Mouse (Mus musculus): ENCODE measurements around the gene Pycr2. TPM values are rescaled to one million over a fixed set of nuclear protein-coding genes. Genes with fewer than 3 reads are reported as not detected.
A peak's percentile ranks its signal among the peaks of the same experiment; 100 is the strongest.

Pycr2 gene
- 21.8 and 23.2 TPM in 2 replicates for polyA plus RNA-seq (2012; rRNA removed)

- WGBS, result under 1% methylated on average over 52 of the region's 52 CpGs
- no peaks in the 10 kb centered on the region for H3K27me3 ChIP-seq (ENCODE audit: control insufficient read depth, insufficient read depth, low read length)
- H3K4me3 ChIP-seq (ENCODE audit: low read depth, low read length), result peak within 1 kb of the TSS; percentile 70
- H3K27ac ChIP-seq (ENCODE audit: insufficient read depth, low read depth, low read length), result peak within 1 kb of the TSS; percentile 70
- no peaks in the 10 kb centered on the region; the same call in 1 of the 2 replicates for H3K4me1 ChIP-seq (ENCODE audit: control insufficient read depth, insufficient read depth, insufficient read length, low read length)
- TF ChIP-seq CTCF (IDR thresholded peaks at IDR 0.05; ENCODE audit: extremely low read depth, insufficient read length, insufficient replicate concordance, low read depth, low read length) (no peak), POLR2A (IDR thresholded peaks at IDR 0.05; ENCODE audit: low read depth, low read length) (peak; percentile 58; the same call in 1 of the 2 replicates)
- peaks cover 9% of the 10 kb centered on the region for H3K36me3 ChIP-seq (ENCODE audit: control insufficient read depth, insufficient read depth, low read length)
Measured at GRCm38 (mm10) chr1:180904039-180904814, at the start of gene Pycr2. TSS of gene Pycr2 (plus strand) at chr1:180904293.

GRCm38 (mm10) chr1:180858763-180859162 is 45.3 kb upstream of the Pycr2 start:
- H3K4me3 ChIP-seq (ENCODE audit: low read depth, low read length), result no peak overlapping the region
- no peaks in the 10 kb centered on the region for H3K27me3 ChIP-seq (ENCODE audit: control insufficient read depth, insufficient read depth, low read length)
- no peak overlapping the region for H3K27ac ChIP-seq (ENCODE audit: insufficient read depth, low read depth, low read length)
- no peak for TF ChIP-seq CTCF (IDR thresholded peaks at IDR 0.05; ENCODE audit: extremely low read depth, insufficient read length, insufficient replicate concordance, low read depth, low read length)
- no peak for TF ChIP-seq POLR2A (IDR thresholded peaks at IDR 0.05; ENCODE audit: low read depth, low read length)
- no peaks in the 10 kb centered on the region for H3K4me1 ChIP-seq (ENCODE audit: control insufficient read depth, insufficient read depth, insufficient read length, low read length)
- H3K36me3 ChIP-seq (ENCODE audit: control insufficient read depth, insufficient read depth, low read length), result peaks cover 48% of the 10 kb centered on the region

- H3K4me3 ChIP-seq (ENCODE audit: low read depth, low read length), result no peak overlapping the region
- no peaks in the 10 kb centered on the region for H3K27me3 ChIP-seq (ENCODE audit: control insufficient read depth, insufficient read depth, low read length)
- TF ChIP-seq POLR2A (IDR thresholded peaks at IDR 0.05; ENCODE audit: low read depth, low read length), result no peak
- no peak for TF ChIP-seq CTCF (IDR thresholded peaks at IDR 0.05; ENCODE audit: extremely low read depth, insufficient read length, insufficient replicate concordance, low read depth, low read length)
- 81% methylated on average over 6 of the region's 6 CpGs for WGBS
- no peaks in the 10 kb centered on the region for H3K4me1 ChIP-seq (ENCODE audit: control insufficient read depth, insufficient read depth, insufficient read length, low read length)
- no peak overlapping the region for H3K27ac ChIP-seq (ENCODE audit: insufficient read depth, low read depth, low read length)
- peaks cover 50% of the 10 kb centered on the region for H3K36me3 ChIP-seq (ENCODE audit: control insufficient read depth, insufficient read depth, low read length)
Measured at GRCm38 (mm10) chr1:180860030-180860429, 44.1 kb upstream of the Pycr2 start.

DNA sequence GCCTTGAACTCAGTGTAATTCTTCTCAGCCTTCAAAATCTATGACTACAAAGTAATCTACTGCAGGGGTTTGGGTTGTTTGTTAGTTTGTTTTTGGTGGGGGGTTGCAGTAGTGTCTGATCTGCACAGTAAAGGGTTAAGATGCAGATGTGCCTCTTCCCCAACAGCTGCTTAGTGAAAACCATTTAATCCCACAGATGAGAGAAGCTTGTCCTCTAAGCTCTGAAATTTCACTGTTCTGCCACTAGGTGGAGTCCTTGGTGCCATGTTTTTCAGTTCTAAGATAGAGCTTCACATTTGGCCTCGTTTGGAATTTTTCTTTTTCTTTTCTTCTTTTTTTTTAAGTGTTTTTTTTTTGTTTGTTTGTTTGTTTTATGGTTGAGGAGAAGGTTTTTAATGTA is 40.5 kb upstream of the Pycr2 start:
- no peaks in the 10 kb centered on the region for H3K4me1 ChIP-seq (ENCODE audit: control insufficient read depth, insufficient read depth, insufficient read length, low read length)
- WGBS, result 5% methylated on average over 1 of the region's 1 CpGs
- H3K27me3 ChIP-seq (ENCODE audit: control insufficient read depth, insufficient read depth, low read length), result no peaks in the 10 kb centered on the region
- peaks cover 49% of the 10 kb centered on the region for H3K36me3 ChIP-seq (ENCODE audit: control insufficient read depth, insufficient read depth, low read length)
- no peak overlapping the region for H3K27ac ChIP-seq (ENCODE audit: insufficient read depth, low read depth, low read length)
- no peak for TF ChIP-seq POLR2A (IDR thresholded peaks at IDR 0.05; ENCODE audit: low read depth, low read length)
- TF ChIP-seq CTCF (IDR thresholded peaks at IDR 0.05; ENCODE audit: extremely low read depth, insufficient read length, insufficient replicate concordance, low read depth, low read length), result no peak
- no peak overlapping the region for H3K4me3 ChIP-seq (ENCODE audit: low read depth, low read length)

DNA sequence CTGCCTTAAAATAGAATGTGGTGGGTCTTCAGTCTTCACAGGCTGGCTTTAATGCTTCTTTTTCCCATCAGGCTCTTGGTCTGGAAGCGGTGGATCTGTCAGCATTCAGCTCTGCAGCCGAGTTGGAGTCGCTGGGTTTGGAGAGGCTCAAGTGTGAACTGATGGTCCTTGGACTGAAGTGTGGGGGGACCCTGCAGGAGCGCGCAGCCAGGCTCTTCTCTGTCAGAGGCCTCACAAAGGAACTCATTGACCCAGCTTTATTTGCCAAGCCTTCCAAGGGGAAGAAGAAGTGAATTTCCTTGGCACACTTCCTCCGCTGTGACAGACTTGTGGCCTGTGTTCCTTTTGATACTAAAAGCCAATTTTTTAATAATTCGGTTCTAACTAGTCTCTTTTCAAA is 38.1 kb upstream of the Pycr2 start:
- H3K27me3 ChIP-seq (ENCODE audit: control insufficient read depth, insufficient read depth, low read length), result no peaks in the 10 kb centered on the region
- no peak overlapping the region for H3K27ac ChIP-seq (ENCODE audit: insufficient read depth, low read depth, low read length)
- 89% methylated on average over 7 of the region's 7 CpGs for WGBS
- H3K4me1 ChIP-seq (ENCODE audit: control insufficient read depth, insufficient read depth, insufficient read length, low read length), result no peaks in the 10 kb centered on the region
- no peak overlapping the region for H3K4me3 ChIP-seq (ENCODE audit: low read depth, low read length)
- no peak for TF ChIP-seq POLR2A (IDR thresholded peaks at IDR 0.05; ENCODE audit: low read depth, low read length)
- no peak for TF ChIP-seq CTCF (IDR thresholded peaks at IDR 0.05; ENCODE audit: extremely low read depth, insufficient read length, insufficient replicate concordance, low read depth, low read length)
- H3K36me3 ChIP-seq (ENCODE audit: control insufficient read depth, insufficient read depth, low read length), result peaks cover 38% of the 10 kb centered on the region

DNA sequence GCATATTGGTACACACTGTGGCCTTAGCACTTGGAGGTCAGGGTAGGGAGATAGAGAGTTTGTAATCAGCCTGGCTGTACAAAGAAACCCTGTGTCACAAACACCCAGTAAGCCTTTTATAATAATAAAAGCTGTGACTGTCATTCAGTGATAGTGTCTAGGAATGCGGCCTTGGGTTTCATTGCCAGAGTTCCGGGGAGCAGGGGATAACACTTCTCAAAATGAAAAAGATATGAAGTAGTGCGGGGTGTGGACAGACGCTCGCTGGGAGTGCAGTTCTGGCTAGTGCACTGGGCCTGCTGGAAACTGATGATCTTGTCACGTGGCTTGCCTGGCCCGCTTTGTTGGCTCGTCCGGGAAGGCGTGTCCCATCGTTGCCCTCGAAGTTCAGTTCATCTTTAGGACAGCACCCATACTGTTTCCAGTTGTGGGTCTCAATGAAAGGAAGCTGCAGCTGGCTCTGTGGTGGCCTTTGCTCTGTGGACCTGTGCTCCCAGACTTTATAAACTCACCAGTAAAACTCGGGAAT is 33.9 kb upstream of the Pycr2 start:
- 34% methylated on average over 13 of the region's 13 CpGs for WGBS
- no peak for TF ChIP-seq POLR2A (IDR thresholded peaks at IDR 0.05; ENCODE audit: low read depth, low read length)
- H3K27ac ChIP-seq (ENCODE audit: insufficient read depth, low read depth, low read length), result no peak overlapping the region
- H3K27me3 ChIP-seq (ENCODE audit: control insufficient read depth, insufficient read depth, low read length), result no peaks in the 10 kb centered on the region
- H3K36me3 ChIP-seq (ENCODE audit: control insufficient read depth, insufficient read depth, low read length), result peaks cover 15% of the 10 kb centered on the region
- H3K4me1 ChIP-seq (ENCODE audit: control insufficient read depth, insufficient read depth, insufficient read length, low read length), result no peaks in the 10 kb centered on the region
- no peak overlapping the region for H3K4me3 ChIP-seq (ENCODE audit: low read depth, low read length)

DNA sequence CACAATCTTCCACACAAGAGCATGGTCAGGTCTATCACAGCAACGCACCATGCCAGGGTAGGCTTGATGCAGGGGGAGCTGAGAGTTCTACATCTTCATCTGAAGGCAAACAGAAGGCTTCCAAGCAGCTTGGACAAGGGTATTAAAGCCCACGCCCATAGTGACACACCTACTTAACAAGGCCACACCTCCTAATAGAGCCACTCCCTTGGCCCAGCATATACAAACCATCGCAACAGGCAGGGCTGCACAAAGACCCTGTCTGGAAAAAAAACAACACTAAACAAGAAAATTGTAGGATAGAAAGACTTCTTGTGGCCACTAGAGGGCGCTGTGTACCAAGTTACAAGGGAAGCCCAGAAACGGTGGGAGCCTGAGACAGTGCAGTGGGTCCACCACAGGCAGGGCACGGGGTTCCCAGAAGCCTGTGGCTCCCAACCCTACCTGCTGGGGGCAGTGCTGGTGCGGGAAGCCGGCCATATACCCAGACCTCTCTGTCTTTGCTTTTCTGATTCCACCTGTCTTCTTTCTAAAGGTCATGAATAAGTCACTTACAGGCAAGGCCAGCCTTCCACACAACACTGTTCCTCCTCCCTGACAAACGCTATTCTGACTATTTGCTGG is 30.1 kb upstream of the Pycr2 start:
- peak; percentile 71; the same call in 1 of the 2 replicates for TF ChIP-seq CTCF (IDR thresholded peaks at IDR 0.05; ENCODE audit: extremely low read depth, insufficient read length, insufficient replicate concordance, low read depth, low read length)
- TF ChIP-seq POLR2A (IDR thresholded peaks at IDR 0.05; ENCODE audit: low read depth, low read length), result no peak
- Histone ChIP-seq H3K27me3 (ENCODE audit: control insufficient read depth, insufficient read depth, low read length) (no peaks in the 10 kb centered on the region), H3K4me1 (ENCODE audit: control insufficient read depth, insufficient read depth, insufficient read length, low read length) (no peaks in the 10 kb centered on the region), H3K36me3 (ENCODE audit: control insufficient read depth, insufficient read depth, low read length) (no peaks in the 10 kb centered on the region), H3K4me3 (ENCODE audit: low read depth, low read length) (no peak overlapping the region), H3K27ac (ENCODE audit: insufficient read depth, low read depth, low read length) (no peak overlapping the region)
- 13% methylated on average over 9 of the region's 9 CpGs for WGBS

Measured in small intestine, adult 2 months (tissue).